Mouse (Mus musculus) heart, postnatal 10 days (tissue): ENCODE results near the gene Fbxo7. TPM values are rescaled to one million over a fixed set of nuclear protein-coding genes. Genes with fewer than 3 reads are reported as not detected.
"Not testable (repeated sequence)": the region's sequence is repeated elsewhere in the genome, so short reads cannot be mapped to it uniquely, and the experiment has no call there.

Experiments used
- DNase-seq, 2 experiments: peaks; one replicate each; pipeline ENCODE4 v3.0.0; 2021
- intact Hi-C: fragments of 180-260 bp; cut with DNase I; formaldehyde crosslinking; loops from one replicate; pipeline ENCODE4 v1.15.1; 2025
- total RNA-seq, 2 experiments: library from RNA; stranded (reverse); gene quantifications; 2 replicates each; pipeline ENCODE4 v1.2.3; 2021

The Fbxo7 gene
- total RNA-seq = 10 to 100 TPM; 15.1 to 17.6 TPM

GRCm38 (mm10) chr10:86021749-86022473, at the start of gene Fbxo7:
Gene Fbxo7 (plus strand): TSS chr10:86021972.
- peak; percentile 92 for DNase-seq
- intact Hi-C loops = loop anchor here (1.0 to 2.0 kb wide), 3 partner anchors 37 to 442 kb away; no protein-coding TSS in a partner anchor

GRCm38 (mm10) chr10:85972915-85973314, 48.9 kb upstream of the Fbxo7 start:
- intact Hi-C loops = no loop called here
- DNase-seq = no peak

- intact Hi-C loops = no loop called here
- DNase-seq = no peak
These were observed 32.2 kb upstream of the Fbxo7 start for GRCm38 (mm10) chr10:85989412-85990115.

GRCm38 (mm10) chr10:85992412-85992811, 29.4 kb upstream of the Fbxo7 start:
- no peak for DNase-seq
- intact Hi-C loops = no loop called here

GRCm38 (mm10) chr10:85993836-85994235, 27.9 kb upstream of the Fbxo7 start:
- intact Hi-C loops = no loop called here
- DNase-seq = no peak

GRCm38 (mm10) chr10:85994543-85995104, 27.1 kb upstream of the Fbxo7 start:
- intact Hi-C loops = no loop called here
- DNase-seq = no peak

GRCm38 (mm10) chr10:86000447-86000846, 21.3 kb upstream of the Fbxo7 start:
- intact Hi-C loops = no loop called here
- DNase-seq = no peak

- DNase-seq = no peak
- intact Hi-C loops = no loop called here
These were observed 15.3 kb upstream of the Fbxo7 start for GRCm38 (mm10) chr10:86006455-86006854.

- DNase-seq = no peak
- intact Hi-C loops = no loop called here
These were observed 12.1 kb upstream of the Fbxo7 start for GRCm38 (mm10) chr10:86009688-86010087.

- no peak for DNase-seq
- intact Hi-C loops = no loop called here
These were observed 11.1 kb upstream of the Fbxo7 start for GRCm38 (mm10) chr10:86010636-86011035.

- intact Hi-C loops = no loop called here
- no peak for DNase-seq
These were observed 10.6 kb upstream of the Fbxo7 start for GRCm38 (mm10) chr10:86011172-86011571.

GRCm38 (mm10) chr10:86011781-86012180, 10.0 kb upstream of the Fbxo7 start, which contains the start of gene Bpifc:
Gene Bpifc (minus strand): TSS chr10:86011895.
- intact Hi-C loops = no loop called here
- no peak for DNase-seq

- DNase-seq = no peak
- intact Hi-C loops = no loop called here
These were observed 4.0 kb upstream of the Fbxo7 start for GRCm38 (mm10) chr10:86017781-86018180.

- DNase-seq = no peak
- intact Hi-C loops = no loop called here
These were observed 3.0 kb upstream of the Fbxo7 start for GRCm38 (mm10) chr10:86018813-86019212.

GRCm38 (mm10) chr10:86021408-86021748, 394 bp upstream of the Fbxo7 start:
- intact Hi-C loops = loop anchor here (1.0 to 2.0 kb wide), 2 partner anchors 275 to 443 kb away; no protein-coding TSS in a partner anchor
- DNase-seq = no peak

GRCm38 (mm10) chr10:86022474-86022816, 673 bp downstream of the Fbxo7 start:
- intact Hi-C loops = loop anchor here (2.0 kb wide), 1 partner anchor 36 kb away; no protein-coding TSS in a partner anchor
- no peak for DNase-seq

- intact Hi-C loops = loop anchor here (2.0 kb wide), 1 partner anchor 36 kb away; no protein-coding TSS in a partner anchor
These were observed 1.4 kb downstream of the Fbxo7 start for GRCm38 (mm10) chr10:86023149-86023548.

GRCm38 (mm10) chr10:86025906-86026305, 4.1 kb downstream of the Fbxo7 start:
- no peak for DNase-seq
- intact Hi-C loops = no loop called here

More at GRCm38 (mm10) chr10:86023149-86023548, 1.4 kb downstream of the Fbxo7 start:
- DNase-seq = no peak

GRCm38 (mm10) chr10:86026354-86026753, 4.6 kb downstream of the Fbxo7 start:
- DNase-seq = no peak
- intact Hi-C loops = no loop called here

GRCm38 (mm10) chr10:86026807-86027206, 5.0 kb downstream of the Fbxo7 start:
- DNase-seq, intact Hi-C loops: not testable (repeated sequence)

- intact Hi-C loops = no loop called here
- no peak for DNase-seq
These were observed 9.0 kb downstream of the Fbxo7 start for GRCm38 (mm10) chr10:86030743-86031142.

- DNase-seq = no peak
- intact Hi-C loops = no loop called here
These were observed 10.7 kb downstream of the Fbxo7 start for GRCm38 (mm10) chr10:86032517-86032916.
